Comparison of ENCODE assay signal across 17 mouse cellular contexts in genomic region chr5:101520935-101521655, GRCm38 (mm10).
DNase-seq lines count a peak whose midpoint lies in the region; ATAC-seq and TF ChIP-seq lines count a peak whose summit lies in the region.
"Had no signal": no experiment of that assay in that cellular context is flagged by ENCODE, and none has a peak within 500 bp of the region (broad histone marks: within the 10 kb centered on the region; RNA-seq: fewer than 3 reads in every experiment).

No protein-coding gene starts in this region.

- no peaks in the 10 kb centered on the region for H3K9me3 ChIP-seq in hindbrain, embryonic 13.5 days
- no peaks in the 10 kb centered on the region for H3K9me3 ChIP-seq in midbrain, embryonic 14.5 days (ENCODE audit: control insufficient read depth, low read length)
- H3K9me3 ChIP-seq: embryonic facial prominence, embryonic 15.5 days had no signal

- no peak overlapping the region for H3K9ac ChIP-seq in hindbrain, embryonic 13.5 days
- no peak overlapping the region for H3K9ac ChIP-seq in midbrain, embryonic 14.5 days (replicated peaks; ENCODE audit: low read length)
- H3K9ac ChIP-seq: embryonic facial prominence, embryonic 15.5 days had no signal

- ATAC-seq in hindbrain, embryonic 13.5 days (ENCODE audit: low FRiP score), result peak; percentile 76
- peak; percentile 55; the same call in 1 of the 2 replicates for ATAC-seq in midbrain, embryonic 14.5 days (ENCODE audit: low FRiP score, low TSS enrichment)
- ATAC-seq: CD4-positive, CD25-positive, alpha-beta regulatory T cell, adult 4 months; forebrain, embryonic 16.5 days had no signal

- peak; percentile 37 for DNase-seq in R1 (ENCODE audit: low read depth, low spot score)
- DNase-seq in brain, embryonic 14.5 days (ENCODE audit: low read depth), result peak; percentile 71
- DNase-seq in midbrain, embryonic 14.5 days, result peak; percentile 68
- DNase-seq in lung, postnatal 36 days, result no peak
- DNase-seq in lung, postnatal 10 days, result no peak
- DNase-seq in cerebellum, adult 2 months, result no peak
- DNase-seq: adrenal gland, postnatal 36 days; cerebellum, postnatal 25 days; kidney, postnatal 14 days; layer of hippocampus, adult 9-11 months; spleen, adult 18-20 months; thymus, postnatal 25 days had no signal

- H3K27me3 ChIP-seq in hindbrain, embryonic 13.5 days, result peaks cover 94% of the 10 kb centered on the region
- peaks cover 90% of the 10 kb centered on the region for H3K27me3 ChIP-seq in midbrain, embryonic 14.5 days (ENCODE audit: control insufficient read depth, insufficient read depth, low read length)
- no peaks in the 10 kb centered on the region; the same call in 1 of the 2 replicates for H3K27me3 ChIP-seq in cerebellum, adult 2 months (ENCODE audit: control insufficient read depth, insufficient read depth, low read length)

- no peak overlapping the region for H3K27ac ChIP-seq in hindbrain, embryonic 13.5 days
- H3K27ac ChIP-seq in midbrain, embryonic 14.5 days (replicated peaks; ENCODE audit: low read depth, low read length), result no peak overlapping the region
- no peak overlapping the region for H3K27ac ChIP-seq in cerebellum, adult 2 months (ENCODE audit: insufficient read depth, low read length)
- H3K27ac ChIP-seq: embryonic facial prominence, embryonic 15.5 days had no signal

- H3K4me1 ChIP-seq in hindbrain, embryonic 13.5 days (replicated peaks), result peaks cover 38% of the 10 kb centered on the region
- H3K4me1 ChIP-seq in midbrain, embryonic 14.5 days (ENCODE audit: control insufficient read depth, insufficient read depth, low read length), result peaks cover 20% of the 10 kb centered on the region; the same call in 1 of the 2 replicates
- H3K4me1 ChIP-seq in cerebellum, adult 2 months (ENCODE audit: control insufficient read depth, insufficient read depth, low read length), result no peaks in the 10 kb centered on the region

- WGBS in hindbrain, embryonic 13.5 days, result 11% methylated on average over 9 of the region's 9 CpGs
- WGBS in midbrain, embryonic 14.5 days, result 4% methylated on average over 9 of the region's 9 CpGs
- 8% methylated on average over 9 of the region's 9 CpGs for WGBS in cerebellum, adult 2 months

- no peak for TF ChIP-seq CTCF in brain, embryonic 14.5 days (IDR thresholded peaks at IDR 0.05; ENCODE audit: borderline replicate concordance, extremely low read depth, insufficient read depth, insufficient read length)
- TF ChIP-seq CTCF in cerebellum, adult 2 months (IDR thresholded peaks at IDR 0.05; ENCODE audit: borderline replicate concordance, insufficient read depth, low read depth, low read length), result no peak

- no peak overlapping the region for H3K4me3 ChIP-seq in hindbrain, embryonic 13.5 days
- no peak overlapping the region for H3K4me3 ChIP-seq in midbrain, embryonic 14.5 days (replicated peaks; ENCODE audit: low read depth, low read length)
- H3K4me3 ChIP-seq in cerebellum, adult 2 months (replicated peaks; ENCODE audit: insufficient read depth, low read depth, low read length), result no peak overlapping the region
- H3K4me3 ChIP-seq: embryonic facial prominence, embryonic 15.5 days had no signal

- TF ChIP-seq POLR2A in brain, embryonic 14.5 days (IDR thresholded peaks at IDR 0.05; ENCODE audit: borderline replicate concordance, extremely low read depth, insufficient read depth, insufficient read length, poor library complexity, severe bottlenecking), result no peak
- TF ChIP-seq POLR2A in cerebellum, adult 2 months (IDR thresholded peaks at IDR 0.05; ENCODE audit: borderline replicate concordance, insufficient read depth, low read length), result no peak

- H3K36me3 ChIP-seq in hindbrain, embryonic 13.5 days, result no peaks in the 10 kb centered on the region
- H3K36me3 ChIP-seq in midbrain, embryonic 14.5 days (ENCODE audit: control insufficient read depth, insufficient read depth, low read length), result no peaks in the 10 kb centered on the region
- H3K36me3 ChIP-seq: embryonic facial prominence, embryonic 15.5 days had no signal

- H3K4me2 ChIP-seq in hindbrain, embryonic 13.5 days, result no peak overlapping the region
- no peak overlapping the region for H3K4me2 ChIP-seq in midbrain, embryonic 14.5 days (ENCODE audit: low read length)
- H3K4me2 ChIP-seq: embryonic facial prominence, embryonic 15.5 days; liver, embryonic 11.5 days had no signal

Comparison
In these comparisons a context has a peak if more than half of its experiments do, and no peak if none do; other contexts are left out.
1. DNase-seq: peak in R1 (single experiment), brain, embryonic 14.5 days (single experiment) and midbrain, embryonic 14.5 days (single experiment); none in lung, postnatal 36 days (single experiment), lung, postnatal 10 days (single experiment) and cerebellum, adult 2 months (0 of 2).